Mouse (Mus musculus) forebrain, embryonic 14.5 days (tissue): ENCODE data around the gene Mc3r. TPM values are rescaled to one million over a fixed set of nuclear protein-coding genes. Genes with fewer than 3 reads are reported as not detected.

Experiments used
- ATAC-seq: fragments of 200-750 bp; cut with Nextera tagmentation; 2 replicates; pipeline ENCODE4 v1.8.0; 2017; ENCODE audit warnings: mild to moderate bottlenecking, moderate library complexity
- DNase-seq: peaks from one replicate; pipeline ENCODE4 v3.0.0-alpha.2; 2015; ENCODE audit warnings: low spot score
- H3K27ac ChIP-seq: fragments of 300-500 bp; sonication (generic); 2 replicates; pipeline ENCODE4 v1.5.1; 2014; ENCODE audit warnings: low read depth, mild to moderate bottlenecking, control low read depth, low read length, moderate library complexity
- H3K27me3 ChIP-seq: fragments of 300-500 bp; sonication (generic); replicated peaks from 2 replicates; pipeline ENCODE4 v1.6.1; 2014; ENCODE audit warnings: low read length, control low read depth, mixed read lengths; ENCODE audit not compliant: control insufficient read depth, insufficient read depth
- H3K36me3 ChIP-seq: fragments of 300-500 bp; sonication (generic); 2 replicates; pipeline ENCODE4 v1.6.1; 2014; ENCODE audit warnings: low read length, control low read depth; ENCODE audit not compliant: control insufficient read depth, insufficient read depth
- H3K4me1 ChIP-seq: fragments of 300-500 bp; sonication (generic); 2 replicates; pipeline ENCODE4 v1.6.1; 2014; ENCODE audit warnings: antibody characterized with exemption, low read length, control low read depth; ENCODE audit not compliant: control insufficient read depth, insufficient read depth
- H3K4me2 ChIP-seq: fragments of 300-500 bp; sonication (generic); 2 replicates; pipeline ENCODE4 v1.6.1; 2014; ENCODE audit warnings: mild to moderate bottlenecking, control low read depth, low read length
- H3K4me3 ChIP-seq: fragments of 300-500 bp; sonication (generic); 2 replicates; pipeline ENCODE4 v1.5.1; 2014; ENCODE audit warnings: low read depth, low read length, control low read depth
- H3K9ac ChIP-seq: fragments of 300-500 bp; sonication (generic); 2 replicates; pipeline ENCODE4 v1.6.1; 2014; ENCODE audit warnings: mild to moderate bottlenecking, low read length, control low read depth, moderate library complexity
- H3K9me3 ChIP-seq: fragments of 300-500 bp; sonication (generic); replicated peaks from 2 replicates; pipeline ENCODE4 v1.6.1; 2016; ENCODE audit warnings: low read length, control low read depth, mixed read lengths; ENCODE audit not compliant: control insufficient read depth
- WGBS: fragments of 180-500 bp; shearing (Covaris S2); extraction: QIAGEN DNeasy Blood & Tissue Kit; methylation state at CpG from one replicate; pipeline ENCODE4 v1.1.7; 2014; 5-methylcytosine and 5-hydroxymethylcytosine counted together
- polyA plus RNA-seq: library from polyadenylated mRNA; unstranded; fragments of >200 nt; fragmentation: Nextera tagmentation; extraction: Ambion mirVana; gene quantifications from 2 replicates; pipeline ENCODE4 v1.2.1, GENCODE M21; 2014

Gene Mc3r
- polyA plus RNA-seq, 1 experiment from 2014 or later, result 0.55 TPM

DNA sequence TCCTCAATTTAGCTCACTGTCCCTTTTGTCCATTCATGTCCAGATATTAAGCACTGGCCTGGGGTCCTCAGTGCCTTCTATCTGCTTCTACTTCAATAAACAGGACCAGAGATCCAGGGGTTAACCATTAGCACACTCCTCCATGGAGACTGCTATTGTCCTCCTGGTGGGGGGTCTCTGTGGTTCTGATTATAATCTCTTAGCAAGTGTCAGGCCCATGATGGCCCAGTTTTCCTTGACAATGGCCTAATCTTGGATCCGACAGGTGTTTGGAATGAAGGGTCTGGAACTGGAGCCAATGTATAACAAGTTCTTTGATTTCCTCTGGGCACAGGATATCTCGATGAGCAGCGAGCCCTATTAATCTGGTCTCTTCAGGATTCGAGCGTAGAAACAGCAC, 10.1 kb upstream of the Mc3r start:
- Histone ChIP-seq H3K4me1 (no peaks in the 10 kb centered on the region), H3K9ac (no peak overlapping the region), H3K27me3 (no peaks in the 10 kb centered on the region), H3K27ac (no peak overlapping the region), H3K36me3 (no peaks in the 10 kb centered on the region), H3K4me3 (no peak overlapping the region), H3K9me3 (no peaks in the 10 kb centered on the region), H3K4me2 (no peak overlapping the region)
- ATAC-seq (no peak), DNase-seq (no peak)
- WGBS, result 48% methylated on average over 5 of the region's 5 CpGs

DNA sequence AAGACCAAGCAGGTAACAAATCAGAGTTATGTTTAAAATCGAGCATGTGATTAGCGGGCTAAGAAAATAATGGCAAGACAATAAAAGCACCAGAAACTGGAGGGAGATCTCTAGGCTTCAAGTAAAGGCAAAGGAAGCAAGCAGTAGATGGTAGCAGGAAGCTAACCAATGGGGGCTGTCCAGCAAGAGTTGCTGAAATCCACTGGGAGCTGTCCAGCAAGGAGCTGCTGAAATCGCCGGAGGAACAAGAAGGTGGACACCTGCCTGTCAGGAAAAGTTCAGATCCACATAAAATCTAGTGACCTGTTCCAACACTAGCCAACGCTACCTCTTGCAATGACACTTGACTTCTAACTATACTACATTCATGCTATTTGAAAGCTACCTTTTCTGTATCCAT, 7.3 kb upstream of the Mc3r start:
- WGBS, result 31% methylated on average over 5 of the region's 5 CpGs
- no peaks in the 10 kb centered on the region for H3K4me1 ChIP-seq
- DNase-seq, result peak; percentile 45

DNA sequence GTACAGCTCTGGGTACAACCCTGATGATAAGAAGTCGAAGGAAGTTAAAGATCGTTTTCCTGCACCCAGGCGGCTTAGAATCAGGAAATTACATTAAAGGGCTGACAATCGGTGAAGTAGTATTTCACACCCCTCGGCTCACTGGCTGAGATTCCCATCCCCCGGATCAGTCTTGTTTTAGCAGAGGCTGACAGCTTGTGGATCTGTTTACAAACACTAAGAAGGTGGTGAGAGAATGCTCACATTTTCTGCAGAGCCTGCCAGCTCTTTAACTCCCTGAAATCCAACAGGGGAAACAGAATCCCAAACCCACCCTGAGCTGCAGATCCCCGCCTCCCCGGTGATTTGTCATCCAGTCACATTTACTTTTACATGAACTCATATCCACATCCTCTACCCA, 2.8 kb upstream of the Mc3r start:
- Histone ChIP-seq H3K4me2 (no peak overlapping the region), H3K4me3 (no peak overlapping the region), H3K27me3 (peaks cover 8% of the 10 kb centered on the region), H3K9ac (no peak overlapping the region), H3K36me3 (no peaks in the 10 kb centered on the region), H3K27ac (no peak overlapping the region), H3K4me1 (no peaks in the 10 kb centered on the region), H3K9me3 (no peaks in the 10 kb centered on the region)
- ATAC-seq (no peak), DNase-seq (peak; percentile 68)
- WGBS, result 78% methylated on average over 8 of the region's 8 CpGs

More for the DNA sequence above, 7.3 kb upstream of the Mc3r start:
- no peaks in the 10 kb centered on the region for H3K9me3 ChIP-seq
- H3K27me3 ChIP-seq, result no peaks in the 10 kb centered on the region
- no peak overlapping the region for H3K27ac ChIP-seq
- no peaks in the 10 kb centered on the region for H3K36me3 ChIP-seq
- no peak overlapping the region for H3K4me2 ChIP-seq
- H3K9ac ChIP-seq, result no peak overlapping the region
- no peak for ATAC-seq
- no peak overlapping the region for H3K4me3 ChIP-seq

DNA sequence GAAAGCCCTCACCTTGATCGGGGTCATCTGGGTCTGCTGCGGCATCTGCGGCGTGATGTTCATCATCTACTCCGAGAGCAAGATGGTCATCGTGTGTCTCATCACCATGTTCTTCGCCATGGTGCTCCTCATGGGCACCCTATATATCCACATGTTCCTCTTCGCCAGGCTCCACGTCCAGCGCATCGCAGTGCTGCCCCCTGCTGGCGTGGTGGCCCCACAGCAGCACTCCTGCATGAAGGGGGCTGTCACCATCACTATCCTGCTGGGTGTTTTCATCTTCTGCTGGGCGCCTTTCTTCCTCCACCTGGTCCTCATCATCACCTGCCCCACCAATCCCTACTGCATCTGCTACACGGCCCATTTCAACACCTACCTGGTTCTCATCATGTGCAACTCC, 1.0 kb downstream of the Mc3r start:
- H3K27ac ChIP-seq, result no peak overlapping the region
- no peaks in the 10 kb centered on the region for H3K36me3 ChIP-seq
- H3K9ac ChIP-seq, result no peak overlapping the region
- ATAC-seq (no peak), DNase-seq (no peak)
- H3K4me2 ChIP-seq, result no peak overlapping the region
- no peak overlapping the region for H3K4me3 ChIP-seq
- no peaks in the 10 kb centered on the region for H3K4me1 ChIP-seq
- peaks cover 8% of the 10 kb centered on the region for H3K27me3 ChIP-seq
- H3K9me3 ChIP-seq, result no peaks in the 10 kb centered on the region
- 85% methylated on average over 14 of the region's 14 CpGs for WGBS

DNA sequence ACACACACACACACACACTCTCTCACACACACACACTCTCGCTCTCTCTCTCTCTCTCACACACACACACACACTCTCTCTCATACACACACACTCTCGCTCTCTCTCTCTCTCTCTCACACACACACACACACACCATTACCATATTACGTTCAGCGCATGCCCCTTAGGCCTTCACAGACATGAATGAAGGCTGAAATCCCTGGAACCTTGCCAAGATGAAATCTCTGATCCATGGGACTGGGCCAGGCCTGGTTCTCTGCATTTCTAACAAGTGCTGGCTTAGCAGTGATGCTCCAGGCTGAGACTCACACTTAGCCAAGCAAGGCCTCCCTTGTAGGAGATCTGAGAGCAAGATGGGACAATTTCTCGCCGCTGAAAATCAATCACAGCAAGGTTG, 8.1 kb downstream of the Mc3r start:
- Histone ChIP-seq H3K27ac (no peak overlapping the region), H3K27me3 (no peaks in the 10 kb centered on the region), H3K36me3 (no peaks in the 10 kb centered on the region), H3K4me2 (no peak overlapping the region), H3K9me3 (no peaks in the 10 kb centered on the region), H3K4me1 (0 out of 2 replicates have a peak, but pooled peaks cover 4% of the 10 kb centered on the region), H3K4me3 (no peak overlapping the region), H3K9ac (no peak overlapping the region)
- 46% methylated on average over 6 of the region's 6 CpGs for WGBS
- peak; percentile 87 for DNase-seq
- peak; percentile 85 for ATAC-seq

DNA sequence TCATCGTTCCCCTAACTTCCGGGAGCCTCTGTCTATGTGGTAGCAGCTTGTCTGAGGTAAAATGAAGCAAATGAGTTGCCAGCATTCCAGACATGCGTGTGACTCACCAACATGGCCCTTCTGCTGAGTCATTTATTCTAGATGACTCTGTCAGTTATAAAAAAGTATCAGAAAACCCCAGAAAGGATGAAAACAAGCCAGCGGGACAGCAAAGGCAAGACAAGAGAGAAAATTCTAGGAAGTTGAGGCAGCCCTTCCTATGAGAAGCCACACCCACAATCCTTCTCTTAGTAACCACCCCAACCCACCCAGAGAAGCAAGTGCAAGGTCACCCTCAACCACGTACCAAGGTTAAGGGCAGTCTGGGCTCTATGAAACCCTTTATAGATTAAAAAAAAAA, 8.7 kb downstream of the Mc3r start:
- no peaks in the 10 kb centered on the region for H3K27me3 ChIP-seq
- ATAC-seq (no peak), DNase-seq (no peak)
- H3K4me2 ChIP-seq, result no peak overlapping the region
- no peak overlapping the region for H3K4me3 ChIP-seq
- 90% methylated on average over 5 of the region's 5 CpGs for WGBS
- H3K9ac ChIP-seq, result no peak overlapping the region
- H3K4me1 ChIP-seq, result 0 out of 2 replicates have a peak, but pooled peaks cover 4% of the 10 kb centered on the region
- no peaks in the 10 kb centered on the region for H3K9me3 ChIP-seq
- no peak overlapping the region for H3K27ac ChIP-seq
- no peaks in the 10 kb centered on the region for H3K36me3 ChIP-seq

DNA sequence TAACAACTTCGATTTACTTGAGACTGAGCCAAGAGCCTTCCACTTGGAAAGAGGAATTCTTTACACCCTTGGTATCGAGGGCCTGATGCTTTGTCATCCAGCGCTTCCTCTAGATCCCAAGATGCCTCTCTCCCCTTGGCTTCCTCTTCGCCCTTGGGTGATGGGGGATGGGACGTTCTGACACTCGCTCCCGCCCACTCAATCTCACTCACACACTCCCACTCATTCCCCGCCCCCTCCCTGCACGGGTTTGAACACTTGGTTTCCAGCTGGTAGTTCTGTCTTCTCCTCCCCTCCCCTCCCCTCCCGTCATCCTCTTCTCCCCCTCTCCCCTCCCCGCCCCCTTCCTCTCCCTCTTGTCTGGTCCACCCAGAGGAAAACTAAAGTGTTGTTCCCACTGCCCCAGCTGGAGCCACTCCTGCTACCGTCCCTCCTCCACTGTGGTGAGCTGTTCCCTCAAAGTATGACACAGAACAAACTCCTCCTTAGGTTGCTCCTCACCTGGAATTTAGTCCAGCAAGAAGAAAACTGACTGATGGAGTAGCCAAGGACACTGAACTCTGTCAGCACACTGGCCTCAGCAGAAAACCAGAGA, 9.3 kb downstream of the Mc3r start:
- no peaks in the 10 kb centered on the region for H3K36me3 ChIP-seq
- no peaks in the 10 kb centered on the region for H3K9me3 ChIP-seq
- WGBS, result 48% methylated on average over 12 of the region's 12 CpGs
- ATAC-seq (peak; percentile 37; the same call in 1 of the 2 replicates), DNase-seq (peak; percentile 41)
- no peaks in the 10 kb centered on the region for H3K27me3 ChIP-seq
- H3K4me3 ChIP-seq, result no peak overlapping the region
- no peak overlapping the region for H3K4me2 ChIP-seq
- no peak overlapping the region for H3K9ac ChIP-seq
- no peak overlapping the region for H3K27ac ChIP-seq
- 0 out of 2 replicates have a peak, but pooled peaks cover 4% of the 10 kb centered on the region for H3K4me1 ChIP-seq

DNA sequence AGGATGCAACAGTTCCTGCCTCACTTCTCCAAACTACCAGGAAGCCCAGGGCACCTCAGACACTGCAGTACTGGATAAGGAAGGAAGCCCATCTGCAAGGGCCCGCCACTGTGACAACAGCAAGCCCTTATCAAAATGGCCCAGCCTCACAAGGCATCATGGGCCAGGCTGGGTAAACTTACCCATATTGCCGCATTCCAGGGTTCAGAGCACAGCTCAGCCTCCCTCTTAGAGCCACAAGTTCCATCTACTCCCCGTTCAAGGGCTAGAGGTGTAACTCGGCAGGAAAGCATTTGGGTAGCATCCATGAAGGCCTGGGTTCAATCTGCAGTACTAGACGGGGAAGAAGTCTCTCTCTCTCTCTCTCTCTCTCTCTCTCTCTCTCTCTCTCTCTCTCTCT, 11.8 kb downstream of the Mc3r start:
- ATAC-seq (no peak), DNase-seq (no peak)
- H3K4me3 ChIP-seq, result no peak overlapping the region
- H3K36me3 ChIP-seq, result no peaks in the 10 kb centered on the region
- H3K4me2 ChIP-seq, result no peak overlapping the region
- 0 out of 2 replicates have a peak, but pooled peaks cover 4% of the 10 kb centered on the region for H3K4me1 ChIP-seq
- 89% methylated on average over 5 of the region's 5 CpGs for WGBS
- H3K9me3 ChIP-seq, result no peaks in the 10 kb centered on the region
- H3K27ac ChIP-seq, result no peak overlapping the region
- no peak overlapping the region for H3K9ac ChIP-seq
- H3K27me3 ChIP-seq, result no peaks in the 10 kb centered on the region

DNA sequence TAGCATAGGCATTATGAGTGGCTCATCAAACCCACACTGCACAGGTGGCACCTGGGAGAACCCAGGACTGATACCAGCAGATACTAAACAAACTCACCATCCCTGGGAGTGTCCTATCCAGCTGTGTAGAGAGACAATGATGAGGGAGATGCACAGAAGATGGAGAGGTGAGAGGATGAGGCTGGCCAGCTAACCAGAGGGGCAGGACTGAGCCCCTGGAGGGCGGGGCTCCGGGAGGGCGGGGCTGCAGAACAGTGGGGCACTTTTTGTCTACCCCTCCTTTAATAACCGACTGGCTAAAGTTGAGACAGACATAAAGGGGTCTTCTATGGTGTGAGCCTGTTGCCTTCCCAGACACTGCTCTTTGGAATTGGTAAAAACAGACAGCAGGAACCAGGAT, 13.1 kb downstream of the Mc3r start:
- 0 out of 2 replicates have a peak, but pooled peaks cover 7% of the 10 kb centered on the region for H3K4me1 ChIP-seq
- H3K36me3 ChIP-seq, result no peaks in the 10 kb centered on the region
- H3K4me3 ChIP-seq, result no peak overlapping the region
- no peak overlapping the region for H3K9ac ChIP-seq
- DNase-seq, result no peak
- 79% methylated on average over 4 of the region's 4 CpGs for WGBS
- H3K4me2 ChIP-seq, result no peak overlapping the region
- no peak for ATAC-seq
- no peaks in the 10 kb centered on the region for H3K27me3 ChIP-seq
- H3K9me3 ChIP-seq, result no peaks in the 10 kb centered on the region
- H3K27ac ChIP-seq, result no peak overlapping the region
